Mouse (Mus musculus) gastrocnemius, adult 18-20 months (tissue): ENCODE results near the gene Dennd4c. TPM values are rescaled to one million over a fixed set of nuclear protein-coding genes. Genes with fewer than 3 reads are reported as not detected.

Experiments used
- DNase-seq: peaks from one replicate; pipeline ENCODE4 v3.0.0; 2021; ENCODE audit warnings: low spot score
- long read RNA-seq, 2 experiments: library from polyadenylated mRNA; stranded (forward); transcript quantifications; one replicate each; pipeline ENCODE4 v2.0.0; 2021
- total RNA-seq, 2 experiments: library from RNA; stranded (reverse); gene quantifications; 2 replicates each; pipeline ENCODE4 v1.2.3; 2021

The Dennd4c gene
- total RNA-seq = 10 to 100 TPM; 29.1 to 29.2 TPM
- long read RNA-seq, experiment 1, partial matches to known transcripts = 4 of 8 reads
- long read RNA-seq, experiment 1, other reads (novel, unspliced or antisense) = 4 of 8 reads
- long read RNA-seq, experiment 2, partial matches to known transcripts = 0 of 2 reads
- long read RNA-seq, experiment 2, other reads (novel, unspliced or antisense) = 2 of 2 reads

- peak; percentile 96 for DNase-seq
Measured at GRCm38 (mm10) chr4:86748336-86749291, at the start of gene Dennd4c. TSS of gene Dennd4c (plus strand) at chr4:86748555.

- DNase-seq = no peak
Measured at GRCm38 (mm10) chr4:86699161-86699865, 49.0 kb upstream of the Dennd4c start.

GRCm38 (mm10) chr4:86708801-86709200 is 39.6 kb upstream of the Dennd4c start:
- no peak for DNase-seq

GRCm38 (mm10) chr4:86710034-86710650 is 38.2 kb upstream of the Dennd4c start:
- no peak for DNase-seq

GRCm38 (mm10) chr4:86710666-86711215 is 37.6 kb upstream of the Dennd4c start:
- no peak for DNase-seq

GRCm38 (mm10) chr4:86712751-86713195 is 35.6 kb upstream of the Dennd4c start:
- peak; percentile 57 for DNase-seq

GRCm38 (mm10) chr4:86713518-86713917 is 34.8 kb upstream of the Dennd4c start:
- no peak for DNase-seq

GRCm38 (mm10) chr4:86715341-86715740 is 33.0 kb upstream of the Dennd4c start:
- peak; percentile 51 for DNase-seq

- DNase-seq = no peak
Measured at GRCm38 (mm10) chr4:86717176-86717575, 31.2 kb upstream of the Dennd4c start.

- DNase-seq = no peak
Measured at GRCm38 (mm10) chr4:86718878-86719577, 29.3 kb upstream of the Dennd4c start.

GRCm38 (mm10) chr4:86721856-86722358 is 26.4 kb upstream of the Dennd4c start:
- DNase-seq = no peak

- DNase-seq = no peak
Measured at GRCm38 (mm10) chr4:86725175-86725574, 23.2 kb upstream of the Dennd4c start.

- DNase-seq = no peak
Measured at GRCm38 (mm10) chr4:86726141-86726540, 22.2 kb upstream of the Dennd4c start.

- no peak for DNase-seq
Measured at GRCm38 (mm10) chr4:86729829-86730228, 18.5 kb upstream of the Dennd4c start.

GRCm38 (mm10) chr4:86734088-86734841 is 14.1 kb upstream of the Dennd4c start:
- DNase-seq = no peak

- DNase-seq = no peak
Measured at GRCm38 (mm10) chr4:86739308-86739993, 8.9 kb upstream of the Dennd4c start.

- DNase-seq = no peak
Measured at GRCm38 (mm10) chr4:86749361-86749841, 1.0 kb downstream of the Dennd4c start.

- peak; percentile 21 for DNase-seq
Measured at GRCm38 (mm10) chr4:86750346-86750945, 2.1 kb downstream of the Dennd4c start.
